Comparison of ENCODE assay signal across 8 mouse cellular contexts in the genomic region with DNA sequence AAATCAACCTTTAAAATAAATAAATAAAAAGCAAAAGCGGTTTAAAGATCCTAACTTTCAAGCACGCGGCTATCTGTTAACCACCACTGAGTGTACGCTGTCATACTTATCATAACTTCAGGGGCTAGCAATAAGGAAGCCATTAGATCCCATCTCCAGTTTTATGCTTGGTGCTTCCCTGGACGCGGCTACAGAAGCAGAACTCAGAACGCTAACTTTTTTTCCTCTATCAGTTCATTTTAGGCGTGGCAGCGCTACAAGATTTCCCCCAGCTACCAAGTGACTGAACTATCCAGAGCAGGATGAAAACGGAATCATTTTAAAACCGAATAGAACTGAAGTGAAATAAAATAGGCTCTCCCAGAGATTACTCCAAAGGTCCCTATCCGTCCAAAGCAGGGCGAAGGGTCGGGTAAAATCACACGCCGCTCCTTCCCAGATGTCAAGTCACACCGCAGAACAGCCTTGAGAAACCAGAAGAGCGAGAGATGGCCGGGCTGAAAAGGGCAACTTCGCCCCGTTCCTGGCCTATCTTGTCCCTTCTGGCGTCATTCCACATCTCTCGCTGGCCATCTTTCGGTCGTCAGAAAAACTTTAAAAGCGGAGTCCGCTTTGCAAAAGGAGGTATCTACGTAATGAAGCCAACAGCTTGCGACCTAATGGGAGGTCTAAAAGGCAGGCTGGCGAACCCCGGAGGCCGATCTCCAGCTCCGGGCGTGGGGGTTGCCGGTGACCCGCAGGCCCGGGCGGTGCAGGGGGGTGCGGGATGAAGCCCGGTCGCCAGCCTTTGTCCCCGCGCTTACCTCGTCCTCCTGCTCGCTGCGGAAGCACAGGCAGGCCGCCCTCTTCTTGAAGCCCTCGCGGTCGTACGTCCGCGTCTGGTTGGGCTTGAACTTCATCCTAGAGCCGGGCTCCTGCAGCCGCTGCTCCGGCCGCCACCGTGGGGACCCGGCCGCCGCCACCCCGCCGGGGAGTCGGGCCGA. TPM values are rescaled to one million over a fixed set of nuclear protein-coding genes. Genes with fewer than 3 reads are reported as not detected.
DNase-seq lines count a peak whose midpoint lies in the region; ATAC-seq and TF ChIP-seq lines count a peak whose summit lies in the region.

No protein-coding gene starts in this region.

- WGBS in intestine, embryonic 16.5 days, result under 1% methylated on average over 64 of the region's 65 CpGs
- under 1% methylated on average over 65 of the region's 65 CpGs for WGBS in lung, embryonic 14.5 days
- under 1% methylated on average over 65 of the region's 65 CpGs for WGBS in neural tube, embryonic 13.5 days

- no peaks in the 10 kb centered on the region for H3K36me3 ChIP-seq in intestine, embryonic 16.5 days (ENCODE audit: control insufficient read depth, insufficient read depth, low read length)
- 0 out of 2 replicates have a peak, but pooled peaks cover 3% of the 10 kb centered on the region for H3K36me3 ChIP-seq in lung, embryonic 14.5 days (ENCODE audit: insufficient read depth)
- H3K36me3 ChIP-seq in neural tube, embryonic 13.5 days, result no peaks in the 10 kb centered on the region

- H3K4me1 ChIP-seq in intestine, embryonic 16.5 days (ENCODE audit: control insufficient read depth, insufficient read depth, low read length), result peaks cover 19% of the 10 kb centered on the region
- peaks cover 7% of the 10 kb centered on the region; the same call in 1 of the 2 replicates for H3K4me1 ChIP-seq in lung, embryonic 14.5 days (ENCODE audit: insufficient read depth)
- H3K4me1 ChIP-seq in neural tube, embryonic 13.5 days (replicated peaks), result peaks cover 55% of the 10 kb centered on the region

- peak; percentile 49 to 62 for DNase-seq in B cell, adult 2 months
- peak; percentile 52 for DNase-seq in ZHBTc4 (ENCODE audit: low read depth, low spot score)
- peak; percentile 74 for DNase-seq in lung, embryonic 14.5 days
- peak; percentile 50 for DNase-seq in testis, postnatal 14 days (ENCODE audit: low spot score)

- no peaks in the 10 kb centered on the region for H3K9me3 ChIP-seq in intestine, embryonic 16.5 days (ENCODE audit: control insufficient read depth, low read length)
- H3K9me3 ChIP-seq in lung, embryonic 14.5 days (ENCODE audit: low read depth, low read length), result no peaks in the 10 kb centered on the region
- H3K9me3 ChIP-seq in neural tube, embryonic 13.5 days, result no peaks in the 10 kb centered on the region

- peak overlapping the region; percentile 95 for H3K27ac ChIP-seq in intestine, embryonic 16.5 days (ENCODE audit: low read length)
- H3K27ac ChIP-seq in lung, embryonic 14.5 days (ENCODE audit: low read depth), result peak overlapping the region; percentile 92
- peak overlapping the region; percentile 96 for H3K27ac ChIP-seq in neural tube, embryonic 13.5 days (replicated peaks)

- H3K4me3 ChIP-seq in intestine, embryonic 16.5 days (ENCODE audit: low read length), result peak overlapping the region; percentile 94
- peak overlapping the region; percentile 94 for H3K4me3 ChIP-seq in lung, embryonic 14.5 days (ENCODE audit: low read depth, low read length)
- peak overlapping the region; percentile 91 for H3K4me3 ChIP-seq in neural tube, embryonic 13.5 days

- H3K4me2 ChIP-seq in intestine, embryonic 16.5 days (ENCODE audit: low read depth, low read length), result peak overlapping the region; percentile 78
- peak overlapping the region; percentile 81 for H3K4me2 ChIP-seq in lung, embryonic 14.5 days
- H3K4me2 ChIP-seq in neural tube, embryonic 13.5 days, result peak overlapping the region; percentile 93

- no peaks in the 10 kb centered on the region for H3K27me3 ChIP-seq in intestine, embryonic 16.5 days (replicated peaks; ENCODE audit: control insufficient read depth, insufficient read depth, low read length)
- H3K27me3 ChIP-seq in lung, embryonic 14.5 days (ENCODE audit: insufficient read depth, low read length), result no peaks in the 10 kb centered on the region
- H3K27me3 ChIP-seq in neural tube, embryonic 13.5 days, result no peaks in the 10 kb centered on the region

- ATAC-seq in common myeloid progenitor, adult 5-6 weeks (replicated peaks; ENCODE audit: low read depth, poor library complexity, severe bottlenecking), result peak; percentile 16; the same call in 1 of the 2 replicates
- 0 out of 2 replicates have a peak, but pooled peaks have one; percentile 6 for ATAC-seq in granulocyte monocyte progenitor cell, adult 5-6 weeks (replicated peaks; ENCODE audit: poor library complexity, severe bottlenecking)
- peak; percentile 55 for ATAC-seq in intestine, embryonic 16.5 days
- ATAC-seq in lung, embryonic 14.5 days (ENCODE audit: insufficient read depth), result peak; percentile 51
- peak; percentile 70 for ATAC-seq in neural tube, embryonic 13.5 days (ENCODE audit: low read depth)

- H3K9ac ChIP-seq in intestine, embryonic 16.5 days (ENCODE audit: low read depth, low read length), result peak overlapping the region; percentile 96
- H3K9ac ChIP-seq in lung, embryonic 14.5 days, result peak overlapping the region; percentile 97
- peak overlapping the region; percentile 97 for H3K9ac ChIP-seq in neural tube, embryonic 13.5 days

- no peak for TF ChIP-seq CTCF in lung, embryonic 14.5 days (IDR thresholded peaks at IDR 0.05; ENCODE audit: low read depth)

RNA-seq across cellular contexts. Expression of a gene that starts 0.8 kb away (rescaled TPM):
- 42.8 and 54.6 TPM in 2 replicates for total RNA-seq in common myeloid progenitor, adult 5-6 weeks (2017)
- 29.7 and 51.7 TPM in 2 replicates for total RNA-seq in granulocyte monocyte progenitor cell, adult 5-6 weeks (2014; fragmentation: Nextera tagmentation)
- 50.5 and 52.8 TPM in 2 replicates for total RNA-seq in granulocyte monocyte progenitor cell, adult 5-6 weeks (2017)
- 34.2 and 58.2 TPM in 2 replicates for polyA plus RNA-seq in intestine, embryonic 16.5 days (2015; fragmentation: Nextera tagmentation; extraction: Ambion mirVana)
- polyA plus RNA-seq in lung, embryonic 14.5 days (2014; fragmentation: Nextera tagmentation; extraction: Ambion mirVana), result 91.2 and 93.4 TPM in 2 replicates
- polyA plus RNA-seq in neural tube, embryonic 13.5 days (2015; fragmentation: Nextera tagmentation; extraction: Ambion mirVana), result 94.1 and 101 TPM in 2 replicates

RNA-seq across cellular contexts. Expression of a gene that starts 48.2 kb away (rescaled TPM):
- 146 and 182 TPM in 2 replicates for total RNA-seq in common myeloid progenitor, adult 5-6 weeks (2017)
- 256 and 281 TPM in 2 replicates for total RNA-seq in granulocyte monocyte progenitor cell, adult 5-6 weeks (2014; fragmentation: Nextera tagmentation)
- total RNA-seq in granulocyte monocyte progenitor cell, adult 5-6 weeks (2017), result 117 and 134 TPM in 2 replicates
- polyA plus RNA-seq in intestine, embryonic 16.5 days (2015; fragmentation: Nextera tagmentation; extraction: Ambion mirVana), result 251 and 288 TPM in 2 replicates
- polyA plus RNA-seq in lung, embryonic 14.5 days (2014; fragmentation: Nextera tagmentation; extraction: Ambion mirVana), result 420 and 425 TPM in 2 replicates
- 408 TPM in 2 replicates for polyA plus RNA-seq in neural tube, embryonic 13.5 days (2015; fragmentation: Nextera tagmentation; extraction: Ambion mirVana)

Comparison
In these comparisons a context has a peak if more than half of its experiments do, and no peak if none do; other contexts are left out.
1. Peak in every context shown above with its lines: DNase-seq, ATAC-seq, H3K4me3 ChIP-seq and H3K27ac ChIP-seq.
2. ATAC-seq: peak in every context shown above with its lines; median percentile 70 in neural tube, embryonic 13.5 days; 55 in intestine, embryonic 16.5 days; 51 in lung, embryonic 14.5 days; 16 in common myeloid progenitor, adult 5-6 weeks; 6 in granulocyte monocyte progenitor cell, adult 5-6 weeks.